Mouse (Mus musculus): ENCODE measurements around the gene Epop.

DNA sequence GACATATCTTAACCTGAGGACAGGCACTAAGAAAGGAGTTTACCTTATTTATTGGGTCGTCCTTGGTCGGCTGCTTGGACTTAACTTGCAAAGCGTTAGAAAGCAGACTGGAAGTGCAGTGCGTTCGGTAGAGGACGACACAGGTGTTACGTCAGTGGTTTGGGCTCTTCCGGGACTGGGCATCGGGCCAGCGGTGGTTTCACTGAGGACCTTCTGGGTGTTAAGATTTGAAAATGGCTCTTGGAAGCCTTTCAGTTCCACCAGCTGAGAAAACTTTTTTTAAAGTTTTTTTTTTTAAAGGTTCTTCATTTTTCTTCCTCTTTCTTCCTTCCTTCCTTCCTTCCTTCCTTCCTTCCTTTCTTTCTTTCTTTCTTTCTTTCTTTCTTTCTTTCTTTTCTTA is 25.6 kb downstream of the Epop start:
- no peak for TF ChIP-seq POLR2A (IDR thresholded peaks at IDR 0.05; ENCODE audit: borderline replicate concordance, extremely low read depth, insufficient read depth, insufficient read length, poor library complexity, severe bottlenecking)
- TF ChIP-seq CTCF (IDR thresholded peaks at IDR 0.05; ENCODE audit: borderline replicate concordance, extremely low read depth, insufficient read depth, insufficient read length): no peak

Measured in brain, embryonic 14.5 days (tissue).